Mouse (Mus musculus) v-Abl transformed pro-B cells (cell line): ENCODE results near the gene Tmem208.

Experiments
- in situ Hi-C, 2 experiments: fragments of 400-800 bp; cut with MboI; formaldehyde crosslinking; loops; one replicate each; pipeline ENCODE4 v1.15.1; 2025; ENCODE audit not compliant: unreplicated experiment in 2 of 2

Tmem208 gene

GRCm38 (mm10) chr8:105346611-105347427 is 20.7 kb downstream of the Tmem208 start:
- in situ Hi-C loops, result loop anchor here (5.0 to 25.0 kb wide), 2 partner anchors 55 to 815 kb away; partner anchors contain the start of genes Pla2g15 (in 1 of the 2) and Slc7a6 (in 1 of the 2)

GRCm38 (mm10) chr8:105347428-105348221 is 21.5 kb downstream of the Tmem208 start, which contains the start of gene Fhod1:
Gene Fhod1, minus strand, starts transcription at chr8:105347953.
- in situ Hi-C loops, result loop anchor here (5.0 to 25.0 kb wide), 2 partner anchors 55 to 815 kb away; partner anchors contain the start of genes Pla2g15 (in 1 of the 2) and Slc7a6 (in 1 of the 2)

GRCm38 (mm10) chr8:105348450-105349095 is 22.4 kb downstream of the Tmem208 start, which contains the start of gene Slc9a5:
Gene Slc9a5, plus strand, starts transcription at chr8:105348843.
- in situ Hi-C loops, result loop anchor here (5.0 to 25.0 kb wide), 2 partner anchors 56 to 814 kb away; partner anchors contain the start of genes Pla2g15 (in 1 of the 2) and Slc7a6 (in 1 of the 2)

GRCm38 (mm10) chr8:105349096-105349771 is 23.1 kb downstream of the Tmem208 start:
- in situ Hi-C loops, result loop anchor here (5.0 to 25.0 kb wide), 2 partner anchors 57 to 813 kb away; partner anchors contain the start of genes Pla2g15 (in 1 of the 2) and Slc7a6 (in 1 of the 2)

GRCm38 (mm10) chr8:105350186-105350585 is 24.0 kb downstream of the Tmem208 start:
- in situ Hi-C loops, result no loop called here

- in situ Hi-C loops, result no loop called here
Measured at GRCm38 (mm10) chr8:105353583-105354135, 27.5 kb downstream of the Tmem208 start.

- in situ Hi-C loops, result no loop called here
Measured at GRCm38 (mm10) chr8:105354549-105354948, 28.4 kb downstream of the Tmem208 start.

- in situ Hi-C loops, result no loop called here
Measured at GRCm38 (mm10) chr8:105355179-105356024, 29.2 kb downstream of the Tmem208 start.

- in situ Hi-C loops, result no loop called here
Measured at GRCm38 (mm10) chr8:105356681-105357080, 30.5 kb downstream of the Tmem208 start.

GRCm38 (mm10) chr8:105359208-105359607 is 33.1 kb downstream of the Tmem208 start:
- in situ Hi-C loops, result no loop called here

- in situ Hi-C loops, result no loop called here
Measured at GRCm38 (mm10) chr8:105359646-105360045, 33.5 kb downstream of the Tmem208 start.

GRCm38 (mm10) chr8:105361751-105362702 is 35.9 kb downstream of the Tmem208 start:
- in situ Hi-C loops, result no loop called here

GRCm38 (mm10) chr8:105367107-105367506 is 41.0 kb downstream of the Tmem208 start:
- in situ Hi-C loops, result no loop called here

GRCm38 (mm10) chr8:105372473-105372872 is 46.3 kb downstream of the Tmem208 start:
- in situ Hi-C loops, result no loop called here

GRCm38 (mm10) chr8:105373032-105373431 is 46.9 kb downstream of the Tmem208 start, which contains the start of gene Plekhg4:
Gene Plekhg4, plus strand, starts transcription at chr8:105373274.
- in situ Hi-C loops, result no loop called here

- in situ Hi-C loops, result no loop called here
Measured at GRCm38 (mm10) chr8:105374513-105374966, 48.4 kb downstream of the Tmem208 start.

GRCm38 (mm10) chr8:105378673-105379072 is 52.5 kb downstream of the Tmem208 start:
- in situ Hi-C loops, result no loop called here
